ENCODE assay signal across 7 mouse cellular contexts in genomic region chr14:25725032-25725497, GRCm38 (mm10). TPM values are rescaled to one million over a fixed set of nuclear protein-coding genes. Genes with fewer than 3 reads are reported as not detected.
DNase-seq lines count a peak whose midpoint lies in the region; ATAC-seq lines count a peak whose summit lies in the region.

No protein-coding gene starts in this region.

- H3K36me3 ChIP-seq in midbrain, embryonic 12.5 days = no peaks in the 10 kb centered on the region
- no peaks in the 10 kb centered on the region for H3K36me3 ChIP-seq in midbrain, embryonic 11.5 days (ENCODE audit: control insufficient read depth, insufficient read depth, low read length)
- H3K36me3 ChIP-seq in heart, embryonic 14.5 days (ENCODE audit: control insufficient read depth, insufficient read depth, low read length) = peaks cover 39% of the 10 kb centered on the region
- no peaks in the 10 kb centered on the region for H3K36me3 ChIP-seq in forebrain, embryonic 14.5 days (ENCODE audit: control insufficient read depth, insufficient read depth, low read length)

- no peak overlapping the region for H3K9ac ChIP-seq in midbrain, embryonic 12.5 days (replicated peaks)
- no peak overlapping the region for H3K9ac ChIP-seq in midbrain, embryonic 11.5 days (ENCODE audit: low read length)
- H3K9ac ChIP-seq in heart, embryonic 14.5 days (ENCODE audit: low read length) = peak overlapping the region; percentile 46; the same call in 1 of the 2 replicates
- H3K9ac ChIP-seq in forebrain, embryonic 14.5 days (ENCODE audit: low read length) = no peak overlapping the region

- no peak for ATAC-seq in midbrain, embryonic 12.5 days (ENCODE audit: low FRiP score, low read depth)
- ATAC-seq in midbrain, embryonic 11.5 days (ENCODE audit: low FRiP score) = no peak
- ATAC-seq in heart, embryonic 14.5 days (ENCODE audit: insufficient number of reproducible peaks, insufficient read depth, low FRiP score, low read depth) = peak; percentile 61; the same call in 1 of the 2 replicates
- ATAC-seq in megakaryocyte-erythroid progenitor cell, adult 5-6 weeks (replicated peaks; ENCODE audit: low FRiP score, low TSS enrichment, poor library complexity, severe bottlenecking) = peak; percentile 43; the same call in 1 of the 2 replicates
- ATAC-seq in forebrain, embryonic 14.5 days = no peak

- no peaks in the 10 kb centered on the region for H3K27me3 ChIP-seq in midbrain, embryonic 12.5 days
- no peaks in the 10 kb centered on the region for H3K27me3 ChIP-seq in midbrain, embryonic 11.5 days (ENCODE audit: control insufficient read depth, insufficient read depth, low read length)
- no peaks in the 10 kb centered on the region for H3K27me3 ChIP-seq in heart, embryonic 14.5 days (ENCODE audit: control insufficient read depth, insufficient read depth, low read length)
- H3K27me3 ChIP-seq in forebrain, embryonic 14.5 days (replicated peaks; ENCODE audit: control insufficient read depth, insufficient read depth, low read length) = no peaks in the 10 kb centered on the region

- H3K9me3 ChIP-seq in midbrain, embryonic 12.5 days = no peaks in the 10 kb centered on the region
- no peaks in the 10 kb centered on the region for H3K9me3 ChIP-seq in midbrain, embryonic 11.5 days (ENCODE audit: control insufficient read depth, low read length)
- no peaks in the 10 kb centered on the region for H3K9me3 ChIP-seq in heart, embryonic 14.5 days (ENCODE audit: control insufficient read depth, low read length)
- H3K9me3 ChIP-seq in forebrain, embryonic 14.5 days (replicated peaks; ENCODE audit: control insufficient read depth, low read length) = no peaks in the 10 kb centered on the region

- 80% methylated on average over 11 of the region's 11 CpGs for WGBS in midbrain, embryonic 12.5 days
- 76% methylated on average over 11 of the region's 11 CpGs for WGBS in midbrain, embryonic 11.5 days
- 68% methylated on average over 11 of the region's 11 CpGs for WGBS in heart, embryonic 14.5 days
- 75% methylated on average over 10 of the region's 11 CpGs for WGBS in forebrain, embryonic 14.5 days

- H3K27ac ChIP-seq in midbrain, embryonic 12.5 days (replicated peaks) = peak overlapping the region; percentile 46
- H3K27ac ChIP-seq in midbrain, embryonic 11.5 days (ENCODE audit: low read depth, low read length) = no peak overlapping the region
- peak overlapping the region; percentile 2 to 79 for H3K27ac ChIP-seq in heart, embryonic 14.5 days (replicated peaks in 1 of 2; ENCODE audit: control insufficient read depth in 1 of 2, insufficient read depth in 1 of 2, low read depth in 2 of 2, low read length in 2 of 2)
- H3K27ac ChIP-seq in forebrain, embryonic 14.5 days (ENCODE audit: low read depth, low read length) = no peak overlapping the region

- no peak overlapping the region for H3K4me2 ChIP-seq in midbrain, embryonic 12.5 days (replicated peaks)
- no peak overlapping the region for H3K4me2 ChIP-seq in midbrain, embryonic 11.5 days
- no peak overlapping the region for H3K4me2 ChIP-seq in heart, embryonic 14.5 days (ENCODE audit: low read length)
- no peak overlapping the region for H3K4me2 ChIP-seq in forebrain, embryonic 14.5 days (ENCODE audit: low read length)

- DNase-seq in midbrain, embryonic 11.5 days (ENCODE audit: low spot score, missing footprints) = no peak
- DNase-seq in cerebellum, adult 8-10 months = peak; percentile 37
- DNase-seq in kidney, postnatal 25 days = peak; percentile 53 to 80
- no peak for DNase-seq in forebrain, embryonic 14.5 days (ENCODE audit: low spot score)

- peaks cover 10% of the 10 kb centered on the region; the same call in 1 of the 2 replicates for H3K4me1 ChIP-seq in midbrain, embryonic 12.5 days
- H3K4me1 ChIP-seq in midbrain, embryonic 11.5 days (ENCODE audit: control insufficient read depth, insufficient read depth, low read length) = peaks cover 4% of the 10 kb centered on the region
- peaks cover 25 to 34% of the 10 kb centered on the region in 2 experiments for H3K4me1 ChIP-seq in heart, embryonic 14.5 days (ENCODE audit: control insufficient read depth in 2 of 2, insufficient read depth in 2 of 2, low read length in 2 of 2)
- H3K4me1 ChIP-seq in forebrain, embryonic 14.5 days (ENCODE audit: control insufficient read depth, insufficient read depth, low read length) = no peaks in the 10 kb centered on the region

- no peak overlapping the region for H3K4me3 ChIP-seq in midbrain, embryonic 12.5 days
- H3K4me3 ChIP-seq in midbrain, embryonic 11.5 days (ENCODE audit: low read depth, low read length) = no peak overlapping the region
- H3K4me3 ChIP-seq in heart, embryonic 14.5 days (ENCODE audit: control insufficient read depth in 1 of 2, insufficient read depth in 1 of 2, low read depth in 1 of 2, low read length in 2 of 2) = no peak overlapping the region
- no peak overlapping the region for H3K4me3 ChIP-seq in forebrain, embryonic 14.5 days (ENCODE audit: low read depth, low read length)

RNA-seq across cellular contexts. Expression of gene Ppif, which starts 31.1 kb away (rescaled TPM):
- polyA plus RNA-seq in midbrain, embryonic 12.5 days (2016; fragmentation: Nextera tagmentation; extraction: Ambion mirVana) = 28.7 and 29.7 TPM in 2 replicates
- 36.2 and 37.4 TPM in 2 replicates for polyA plus RNA-seq in midbrain, embryonic 11.5 days (2014; fragmentation: Nextera tagmentation; extraction: Ambion mirVana)
- 99.2 and 105 TPM in 2 replicates for polyA plus RNA-seq in heart, embryonic 14.5 days (2014; fragmentation: Nextera tagmentation; extraction: Ambion mirVana)
- total RNA-seq in megakaryocyte-erythroid progenitor cell, adult 5-6 weeks (2014; fragmentation: Nextera tagmentation) = 142 and 159 TPM in 2 replicates
- 42.9 and 55.8 TPM in 2 replicates for total RNA-seq in megakaryocyte-erythroid progenitor cell, adult 5-6 weeks (2017)
- polyA plus RNA-seq in forebrain, embryonic 14.5 days (2014; fragmentation: Nextera tagmentation; extraction: Ambion mirVana) = 25.3 and 28.2 TPM in 2 replicates

RNA-seq across cellular contexts. Expression of gene Zcchc24, which starts 43.8 kb away (rescaled TPM):
- polyA plus RNA-seq in midbrain, embryonic 12.5 days (2016; fragmentation: Nextera tagmentation; extraction: Ambion mirVana) = 17.7 and 20.7 TPM in 2 replicates
- 10.1 and 11.4 TPM in 2 replicates for polyA plus RNA-seq in midbrain, embryonic 11.5 days (2014; fragmentation: Nextera tagmentation; extraction: Ambion mirVana)
- polyA plus RNA-seq in heart, embryonic 14.5 days (2014; fragmentation: Nextera tagmentation; extraction: Ambion mirVana) = 31.8 and 33.0 TPM in 2 replicates
- total RNA-seq in megakaryocyte-erythroid progenitor cell, adult 5-6 weeks (2014; fragmentation: Nextera tagmentation) = 1.3 and 1.4 TPM in 2 replicates
- total RNA-seq in megakaryocyte-erythroid progenitor cell, adult 5-6 weeks (2017) = 0.91 and 1.4 TPM in 2 replicates
- polyA plus RNA-seq in forebrain, embryonic 14.5 days (2014; fragmentation: Nextera tagmentation; extraction: Ambion mirVana) = 8.0 and 9.8 TPM in 2 replicates

Comparison
In these comparisons a context has a peak if more than half of its experiments do, and no peak if none do; other contexts are left out.
1. H3K27ac ChIP-seq: peak in midbrain, embryonic 12.5 days (single experiment) and heart, embryonic 14.5 days (2 of 2); none in midbrain, embryonic 11.5 days (single experiment) and forebrain, embryonic 14.5 days (single experiment).
2. ATAC-seq: peak in heart, embryonic 14.5 days (single experiment) and megakaryocyte-erythroid progenitor cell, adult 5-6 weeks (single experiment); none in midbrain, embryonic 12.5 days (single experiment), midbrain, embryonic 11.5 days (single experiment) and forebrain, embryonic 14.5 days (single experiment).
3. DNase-seq: peak in cerebellum, adult 8-10 months (single experiment) and kidney, postnatal 25 days (2 of 2); none in midbrain, embryonic 11.5 days (single experiment) and forebrain, embryonic 14.5 days (single experiment).